24 mouse cellular contexts compared by ENCODE assay signal in the genomic region with DNA sequence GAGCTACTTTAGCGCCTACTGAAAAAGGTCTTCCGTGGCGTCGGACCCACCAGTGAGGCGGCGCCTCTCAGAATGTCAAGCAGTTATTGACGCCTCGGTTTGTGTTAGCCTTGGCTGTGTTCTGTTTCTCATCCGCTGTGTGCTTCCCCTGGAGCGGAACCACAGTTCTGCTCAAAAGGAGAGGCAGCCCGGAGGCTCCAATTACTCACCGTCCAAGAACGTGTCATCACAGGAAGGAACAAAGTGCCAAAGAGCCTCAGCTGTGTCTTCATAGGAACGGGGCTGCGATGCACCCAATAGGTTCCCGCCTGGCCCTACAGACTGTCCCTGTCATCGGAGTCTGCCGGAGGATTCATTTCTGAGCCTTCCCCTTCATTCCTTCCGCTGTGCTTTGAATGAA.
DNase-seq lines count a peak whose midpoint lies in the region; ATAC-seq and TF ChIP-seq lines count a peak whose summit lies in the region.
"Had no signal": no experiment of that assay in that cellular context is flagged by ENCODE, and none has a peak within 500 bp of the region (broad histone marks: within the 10 kb centered on the region; RNA-seq: fewer than 3 reads in every experiment).

No protein-coding gene starts in this region.

- no peak overlapping the region for H3K4me3 ChIP-seq in forebrain, postnatal 0 days (ENCODE audit: low read depth, low read length)
- H3K4me3 ChIP-seq in forebrain, embryonic 11.5 days (ENCODE audit: low read depth, low read length): no peak overlapping the region
- no peak overlapping the region for H3K4me3 ChIP-seq in lung, embryonic 14.5 days (ENCODE audit: low read depth, low read length)
- H3K4me3 ChIP-seq in E14TG2a.4 (replicated peaks; ENCODE audit: low read length): 0 out of 2 replicates have a peak overlapping the region, but pooled peaks have one; percentile 10
- H3K4me3 ChIP-seq: embryonic facial prominence, embryonic 12.5 days; erythroblast, embryonic 14.5 days; gastrocnemius, adult 2 months; hindbrain, embryonic 15.5 days; limb, embryonic 12.5 days; megakaryocyte, embryonic 14.5 days had no signal

- no peak for TF ChIP-seq POLR2A in brain, embryonic 14.5 days (IDR thresholded peaks at IDR 0.05; ENCODE audit: borderline replicate concordance, extremely low read depth, insufficient read depth, insufficient read length, poor library complexity, severe bottlenecking)

- no peak overlapping the region for H3K27ac ChIP-seq in forebrain, postnatal 0 days (ENCODE audit: low read depth, low read length)
- H3K27ac ChIP-seq in forebrain, embryonic 11.5 days (ENCODE audit: low read depth, low read length): no peak overlapping the region
- H3K27ac ChIP-seq in lung, embryonic 14.5 days (ENCODE audit: low read depth): no peak overlapping the region
- H3K27ac ChIP-seq: embryonic facial prominence, embryonic 12.5 days; gastrocnemius, adult 2 months; hindbrain, embryonic 15.5 days; kidney, postnatal 0 days; limb, embryonic 12.5 days; liver, embryonic 14.5 days; stomach, postnatal 0 days had no signal

- no peaks in the 10 kb centered on the region for H3K27me3 ChIP-seq in forebrain, postnatal 0 days (ENCODE audit: insufficient read depth, low read length)
- H3K27me3 ChIP-seq in forebrain, embryonic 11.5 days (ENCODE audit: control insufficient read depth, insufficient read depth, low read length): no peaks in the 10 kb centered on the region
- no peaks in the 10 kb centered on the region for H3K27me3 ChIP-seq in lung, embryonic 14.5 days (ENCODE audit: insufficient read depth, low read length)
- peaks cover 80% of the 10 kb centered on the region for H3K27me3 ChIP-seq in E14TG2a.4 (ENCODE audit: insufficient read depth, low read length)
- H3K27me3 ChIP-seq: embryonic facial prominence, embryonic 12.5 days; hindbrain, embryonic 15.5 days had no signal

- H3K4me2 ChIP-seq in forebrain, postnatal 0 days (ENCODE audit: low read depth): no peak overlapping the region
- H3K4me2 ChIP-seq in forebrain, embryonic 11.5 days (ENCODE audit: low read depth, low read length, severe bottlenecking): no peak overlapping the region
- no peak overlapping the region for H3K4me2 ChIP-seq in lung, embryonic 14.5 days
- H3K4me2 ChIP-seq: embryonic facial prominence, embryonic 12.5 days; heart, embryonic 11.5 days; hindbrain, embryonic 15.5 days; limb, embryonic 12.5 days had no signal

- H3K9me3 ChIP-seq in forebrain, postnatal 0 days (ENCODE audit: low read length): no peaks in the 10 kb centered on the region
- H3K9me3 ChIP-seq in forebrain, embryonic 11.5 days (ENCODE audit: control insufficient read depth, low read length): no peaks in the 10 kb centered on the region; the same call in 1 of the 2 replicates
- H3K9me3 ChIP-seq in lung, embryonic 14.5 days (ENCODE audit: low read depth, low read length): no peaks in the 10 kb centered on the region
- H3K9me3 ChIP-seq in E14TG2a.4 (ENCODE audit: low read length): peaks cover 6% of the 10 kb centered on the region; the same call in 1 of the 2 replicates
- H3K9me3 ChIP-seq: embryonic facial prominence, embryonic 12.5 days; hindbrain, embryonic 15.5 days; limb, embryonic 12.5 days had no signal

- ATAC-seq in forebrain, postnatal 0 days: peak; percentile 72
- no peak for ATAC-seq in forebrain, embryonic 11.5 days (replicated peaks; ENCODE audit: low FRiP score)
- peak; percentile 47; the same call in 1 of the 2 replicates for ATAC-seq in lung, embryonic 14.5 days (ENCODE audit: insufficient read depth)
- ATAC-seq: CD4-positive, CD25-positive, alpha-beta regulatory T cell, adult 4 months; forebrain, embryonic 16.5 days had no signal

- TF ChIP-seq CTCF in forebrain, postnatal 0 days (IDR thresholded peaks at IDR 0.05; ENCODE audit: low read depth): no peak
- no peak for TF ChIP-seq CTCF in lung, embryonic 14.5 days (IDR thresholded peaks at IDR 0.05; ENCODE audit: low read depth)
- no peak for TF ChIP-seq CTCF in E14TG2a.4 (conservative IDR thresholded peaks at IDR 0.05; ENCODE audit: low read length)
- no peak for TF ChIP-seq CTCF in brain, embryonic 14.5 days (IDR thresholded peaks at IDR 0.05; ENCODE audit: borderline replicate concordance, extremely low read depth, insufficient read depth, insufficient read length)

- H3K36me3 ChIP-seq in forebrain, postnatal 0 days (ENCODE audit: insufficient read depth): no peaks in the 10 kb centered on the region
- H3K36me3 ChIP-seq in forebrain, embryonic 11.5 days (ENCODE audit: control insufficient read depth, insufficient read depth, low read length): no peaks in the 10 kb centered on the region
- no peaks in the 10 kb centered on the region for H3K36me3 ChIP-seq in lung, embryonic 14.5 days (ENCODE audit: insufficient read depth)
- no peaks in the 10 kb centered on the region for H3K36me3 ChIP-seq in E14TG2a.4 (ENCODE audit: insufficient read depth, low read length)
- H3K36me3 ChIP-seq: embryonic facial prominence, embryonic 12.5 days; G1E; hindbrain, embryonic 15.5 days; limb, embryonic 12.5 days had no signal

- H3K4me1 ChIP-seq in forebrain, postnatal 0 days (ENCODE audit: insufficient read depth): no peaks in the 10 kb centered on the region
- H3K4me1 ChIP-seq in forebrain, embryonic 11.5 days (replicated peaks; ENCODE audit: control insufficient read depth, insufficient read depth, low read length): no peaks in the 10 kb centered on the region
- no peaks in the 10 kb centered on the region for H3K4me1 ChIP-seq in lung, embryonic 14.5 days (ENCODE audit: insufficient read depth)
- peaks cover 6% of the 10 kb centered on the region; the same call in 1 of the 2 replicates for H3K4me1 ChIP-seq in E14TG2a.4 (replicated peaks; ENCODE audit: low read depth, low read length)
- H3K4me1 ChIP-seq: hindbrain, embryonic 15.5 days; limb, embryonic 12.5 days; megakaryocyte, embryonic 14.5 days had no signal

- 58% methylated on average over 19 of the region's 19 CpGs for WGBS in forebrain, postnatal 0 days
- 87% methylated on average over 19 of the region's 19 CpGs for WGBS in forebrain, embryonic 11.5 days
- WGBS in lung, embryonic 14.5 days: 51% methylated on average over 19 of the region's 19 CpGs

- DNase-seq in forebrain, postnatal 0 days: peak; percentile 44
- DNase-seq in forebrain, embryonic 11.5 days (ENCODE audit: low spot score): no peak
- DNase-seq in lung, embryonic 14.5 days: peak; percentile 44
- no peak for DNase-seq in lung, adult 18-20 months
- DNase-seq in brain, embryonic 14.5 days (ENCODE audit: low read depth): peak; percentile 60
- DNase-seq in thymus, postnatal 0 days (ENCODE audit: low spot score): no peak
- DNase-seq: cerebellum, adult 11 months; gastrocnemius, adult 2 months; kidney, adult 18-20 months; retina, postnatal 1 day; thymus, postnatal 25 days had no signal

- H3K9ac ChIP-seq in forebrain, postnatal 0 days: no peak overlapping the region
- H3K9ac ChIP-seq in forebrain, embryonic 11.5 days (ENCODE audit: low read length): no peak overlapping the region
- H3K9ac ChIP-seq in lung, embryonic 14.5 days: no peak overlapping the region
- H3K9ac ChIP-seq: embryonic facial prominence, embryonic 12.5 days; hindbrain, embryonic 15.5 days; limb, embryonic 12.5 days; liver, embryonic 14.5 days had no signal

Comparison
In these comparisons a context has a peak if more than half of its experiments do, and no peak if none do; other contexts are left out.
1. DNase-seq: peak in forebrain, postnatal 0 days (single experiment), lung, embryonic 14.5 days (single experiment) and brain, embryonic 14.5 days (single experiment); none in forebrain, embryonic 11.5 days (single experiment), lung, adult 18-20 months (0 of 2) and thymus, postnatal 0 days (single experiment).